Mouse (Mus musculus) midbrain, embryonic 12.5 days (tissue): ENCODE data around the gene Nqo2. TPM values are rescaled to one million over a fixed set of nuclear protein-coding genes. Genes with fewer than 3 reads are reported as not detected.
"Not testable (repeated sequence)": the region's sequence is repeated elsewhere in the genome, so short reads cannot be mapped to it uniquely, and the experiment has no call there.

Source experiments
- ATAC-seq: fragments of 200-750 bp; cut with Nextera tagmentation; 2 replicates; pipeline ENCODE4 v1.8.0; 2017; ENCODE audit warnings: low read depth, moderate TSS enrichment, moderate library complexity; ENCODE audit not compliant: low FRiP score
- H3K27ac ChIP-seq: fragments of 300-500 bp; sonication (generic); replicated peaks from 2 replicates; pipeline ENCODE4 v1.5.1; 2016; ENCODE audit warnings: mild to moderate bottlenecking
- H3K27me3 ChIP-seq: fragments of 300-500 bp; sonication (generic); 2 replicates; pipeline ENCODE4 v1.6.1; 2016; ENCODE audit warnings: mild to moderate bottlenecking
- H3K36me3 ChIP-seq: fragments of 300-500 bp; sonication (generic); 2 replicates; pipeline ENCODE4 v1.6.1; 2016
- H3K4me1 ChIP-seq: fragments of 300-500 bp; sonication (generic); 2 replicates; pipeline ENCODE4 v1.6.1; 2016
- H3K4me2 ChIP-seq: fragments of 300-500 bp; sonication (generic); replicated peaks from 2 replicates; pipeline ENCODE4 v1.6.1; 2016; ENCODE audit warnings: mild to moderate bottlenecking, moderate library complexity
- H3K4me3 ChIP-seq: fragments of 300-500 bp; sonication (generic); 2 replicates; pipeline ENCODE4 v1.5.1; 2016; ENCODE audit warnings: mild to moderate bottlenecking
- H3K9ac ChIP-seq: fragments of 300-500 bp; sonication (generic); replicated peaks from 2 replicates; pipeline ENCODE4 v1.6.1; 2016; ENCODE audit warnings: mild to moderate bottlenecking, moderate library complexity
- H3K9me3 ChIP-seq: fragments of 300-500 bp; sonication (generic); 2 replicates; pipeline ENCODE4 v1.6.1; 2016; ENCODE audit warnings: mild to moderate bottlenecking
- WGBS: fragments of 180-500 bp; shearing (Covaris S2); methylation state at CpG from one replicate; pipeline ENCODE4 v1.1.7; 2016; 5-methylcytosine and 5-hydroxymethylcytosine counted together
- polyA plus RNA-seq: library from polyadenylated mRNA; unstranded; fragments of >200 nt; fragmentation: Nextera tagmentation; extraction: Ambion mirVana; gene quantifications from 2 replicates; pipeline ENCODE4 v1.2.1, GENCODE M21; 2016

The Nqo2 gene
- polyA plus RNA-seq = 11.9 and 12.0 TPM in 2 replicates

DNA sequence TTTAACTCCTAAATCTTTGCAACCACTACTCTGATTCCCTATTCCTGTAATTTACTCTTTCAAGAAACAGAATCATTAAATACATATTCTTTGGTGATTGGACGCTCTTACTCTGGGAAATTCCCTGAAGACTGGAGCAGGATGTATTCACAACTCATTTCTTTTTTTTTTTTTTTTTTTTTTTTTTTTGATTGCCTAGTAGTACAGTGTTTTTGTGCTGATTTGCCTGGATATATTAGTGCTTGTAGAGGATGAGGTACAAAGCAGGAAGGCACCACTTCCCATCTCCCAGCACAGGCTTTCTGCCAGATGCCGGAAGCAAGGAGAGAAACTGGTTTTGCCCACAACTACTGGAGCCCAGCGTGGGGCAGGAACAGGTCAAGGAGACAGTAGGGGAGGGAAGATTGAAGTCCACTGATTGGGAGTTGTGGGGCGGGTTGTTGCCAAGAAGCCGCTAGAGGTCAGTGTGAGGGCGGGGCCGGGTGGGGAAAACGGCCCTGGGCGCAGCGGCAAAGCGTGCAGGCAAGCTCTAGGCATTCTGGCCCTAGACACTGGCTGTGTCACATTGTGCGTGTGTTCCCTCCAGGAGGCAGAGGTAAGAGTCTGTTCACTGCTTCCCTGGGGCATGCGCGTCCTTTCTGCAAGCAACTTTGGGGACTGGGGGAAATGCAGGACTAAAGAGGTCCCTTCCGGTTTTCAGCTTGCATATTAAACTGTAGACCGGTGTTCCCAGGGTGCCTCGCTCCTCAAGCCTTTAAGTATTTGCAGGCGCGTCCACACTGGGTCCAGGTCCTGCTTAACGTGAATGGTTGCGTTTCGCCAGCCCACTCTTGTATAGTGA lies at the start of gene Nqo2:
Gene Nqo2 (plus strand): TSS at position 482 of the 841 bp plus-strand sequence.
- Histone ChIP-seq H3K4me2 (peak within 1 kb of the TSS; percentile 69), H3K27ac (peak within 1 kb of the TSS; percentile 73), H3K36me3 (no peaks in the 10 kb centered on the region), H3K9me3 (no peaks in the 10 kb centered on the region), H3K27me3 (no peaks in the 10 kb centered on the region), H3K9ac (peak within 1 kb of the TSS; percentile 63), H3K4me1 (0 out of 2 replicates have a peak, but pooled peaks cover 6% of the 10 kb centered on the region), H3K4me3 (peak within 1 kb of the TSS; percentile 58)
- WGBS = 3% methylated on average over 22 of the region's 22 CpGs
- peak; percentile 90 for ATAC-seq

DNA sequence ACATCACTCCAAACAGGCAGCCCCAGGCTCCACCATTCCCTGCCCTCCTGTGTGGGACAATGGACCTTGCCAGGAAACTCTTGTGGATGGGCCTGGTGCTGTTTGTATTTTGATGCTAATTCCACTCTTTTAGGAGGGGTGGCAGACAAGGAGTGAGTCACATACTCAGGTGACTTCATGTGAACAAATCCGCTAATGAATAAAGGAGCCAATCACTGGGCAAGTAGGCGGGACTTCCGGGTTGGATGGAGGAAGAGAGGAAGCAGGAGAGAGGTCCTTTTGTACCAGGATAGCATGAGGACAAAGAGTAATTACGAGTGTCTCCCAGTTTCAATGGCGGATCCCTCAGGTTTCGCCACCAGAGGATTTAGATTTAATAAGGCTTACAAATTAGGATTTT lies 43.4 kb upstream of the Nqo2 start:
- Histone ChIP-seq H3K4me3 (no peak overlapping the region), H3K9ac (no peak overlapping the region), H3K27ac (no peak overlapping the region), H3K27me3 (no peaks in the 10 kb centered on the region), H3K4me1 (no peaks in the 10 kb centered on the region), H3K9me3 (no peaks in the 10 kb centered on the region), H3K36me3 (peaks cover 23% of the 10 kb centered on the region; the same call in 1 of the 2 replicates), H3K4me2 (no peak overlapping the region)
- 88% methylated on average over 6 of the region's 6 CpGs for WGBS
- ATAC-seq = no peak

DNA sequence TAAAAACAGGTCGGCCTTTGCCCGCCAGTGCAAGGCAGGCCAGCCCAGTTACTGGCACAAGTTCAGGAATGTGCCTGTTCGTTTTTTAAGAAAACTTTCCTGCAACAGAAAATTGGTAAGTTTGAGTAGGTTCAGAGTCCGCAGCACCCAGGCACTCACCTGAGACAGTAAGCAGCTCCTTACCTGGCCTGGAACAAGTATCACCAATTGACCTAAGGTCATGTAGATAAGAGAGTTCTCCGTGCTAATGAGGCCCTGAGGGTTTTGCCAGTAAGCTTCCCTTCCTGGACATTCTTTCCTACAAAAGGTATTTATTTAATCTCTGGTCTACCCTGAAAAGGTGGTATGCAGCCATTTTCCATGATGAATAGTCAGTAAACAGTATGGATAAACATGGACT lies 42.8 kb upstream of the Nqo2 start:
- H3K4me1 ChIP-seq = no peaks in the 10 kb centered on the region
- H3K4me3 ChIP-seq = no peak overlapping the region
- 84% methylated on average over 5 of the region's 5 CpGs for WGBS
- no peak for ATAC-seq
- no peaks in the 10 kb centered on the region for H3K9me3 ChIP-seq
- peaks cover 21% of the 10 kb centered on the region; the same call in 1 of the 2 replicates for H3K36me3 ChIP-seq
- no peaks in the 10 kb centered on the region for H3K27me3 ChIP-seq
- no peak overlapping the region for H3K4me2 ChIP-seq
- H3K27ac ChIP-seq = no peak overlapping the region
- no peak overlapping the region for H3K9ac ChIP-seq

DNA sequence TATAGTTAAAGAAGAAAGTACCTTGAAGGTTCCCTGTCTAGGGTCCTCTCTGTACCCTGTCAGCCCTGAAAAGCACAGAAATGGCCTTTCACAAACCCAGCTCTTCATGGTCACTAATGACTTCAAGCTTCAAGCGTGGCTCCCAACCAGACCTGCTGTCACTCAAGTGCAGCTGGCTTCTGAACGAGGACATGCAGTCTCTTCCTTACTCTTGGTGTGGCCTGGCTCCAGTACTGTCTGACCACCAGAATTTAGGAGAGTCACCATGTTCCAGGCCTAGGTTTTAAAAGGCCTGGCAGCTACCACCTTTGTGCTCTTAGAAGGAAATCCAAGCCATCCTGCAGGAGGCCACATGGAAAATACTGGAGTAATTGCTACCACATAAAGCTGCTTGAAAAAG lies 34.2 kb upstream of the Nqo2 start:
- no peak overlapping the region for H3K27ac ChIP-seq
- 0 out of 2 replicates have a peak, but pooled peaks cover 4% of the 10 kb centered on the region for H3K27me3 ChIP-seq
- 0 out of 2 replicates have a peak, but pooled peaks cover under 1% of the 10 kb centered on the region for H3K4me1 ChIP-seq
- no peak overlapping the region for H3K4me3 ChIP-seq
- H3K9me3 ChIP-seq = no peaks in the 10 kb centered on the region
- H3K4me2 ChIP-seq = no peak overlapping the region
- H3K9ac ChIP-seq = no peak overlapping the region
- no peaks in the 10 kb centered on the region for H3K36me3 ChIP-seq
- WGBS = 79% methylated on average over 2 of the region's 2 CpGs
- no peak for ATAC-seq

GRCm38 (mm10) chr13:33930912-33931311 lies 33.6 kb upstream of the Nqo2 start:
- Histone ChIP-seq H3K9me3 (no peaks in the 10 kb centered on the region), H3K9ac (no peak overlapping the region), H3K27me3 (0 out of 2 replicates have a peak, but pooled peaks cover 4% of the 10 kb centered on the region), H3K4me2 (no peak overlapping the region), H3K36me3 (no peaks in the 10 kb centered on the region), H3K27ac (no peak overlapping the region), H3K4me3 (no peak overlapping the region), H3K4me1 (peaks cover 4% of the 10 kb centered on the region; the same call in 1 of the 2 replicates)
- 84% methylated on average over 3 of the region's 3 CpGs for WGBS
- ATAC-seq = no peak

DNA sequence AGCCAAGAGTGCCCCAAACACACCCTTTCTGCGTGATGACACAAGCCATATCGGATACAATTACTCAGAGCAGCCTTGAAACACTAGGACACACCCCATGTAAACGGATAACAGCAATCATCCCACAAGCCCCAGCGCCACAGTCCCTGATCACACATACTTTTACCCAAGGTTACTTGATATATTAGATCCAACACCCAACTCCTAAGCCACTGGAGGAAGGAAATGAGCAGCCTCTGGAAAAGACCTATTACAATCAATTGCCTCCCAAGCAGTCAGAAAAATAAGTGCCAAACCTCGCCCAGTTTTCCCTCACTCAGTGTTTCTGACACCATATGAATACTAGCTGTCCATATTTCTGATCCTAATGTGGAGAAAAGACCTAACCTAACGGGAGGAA lies 29.7 kb upstream of the Nqo2 start:
- Histone ChIP-seq H3K4me2 (no peak overlapping the region), H3K9ac (no peak overlapping the region), H3K4me3 (no peak overlapping the region), H3K9me3 (no peaks in the 10 kb centered on the region), H3K36me3 (no peaks in the 10 kb centered on the region), H3K4me1 (peaks cover 4% of the 10 kb centered on the region; the same call in 1 of the 2 replicates), H3K27me3 (0 out of 2 replicates have a peak, but pooled peaks cover 4% of the 10 kb centered on the region), H3K27ac (no peak overlapping the region)
- no peak for ATAC-seq
- 80% methylated on average over 6 of the region's 6 CpGs for WGBS

GRCm38 (mm10) chr13:33935465-33936181 lies 28.9 kb upstream of the Nqo2 start:
- ATAC-seq = peak; percentile 88
- no peaks in the 10 kb centered on the region for H3K36me3 ChIP-seq

GRCm38 (mm10) chr13:33937151-33937550 lies 27.3 kb upstream of the Nqo2 start:
- H3K4me2 ChIP-seq = no peak overlapping the region
- WGBS = 90% methylated on average over 5 of the region's 5 CpGs
- no peak overlapping the region for H3K9ac ChIP-seq
- H3K4me1 ChIP-seq = peaks cover 4% of the 10 kb centered on the region; the same call in 1 of the 2 replicates
- no peaks in the 10 kb centered on the region for H3K9me3 ChIP-seq
- H3K27ac ChIP-seq = no peak overlapping the region
- 0 out of 2 replicates have a peak, but pooled peaks cover 4% of the 10 kb centered on the region for H3K27me3 ChIP-seq
- H3K36me3 ChIP-seq = no peaks in the 10 kb centered on the region
- H3K4me3 ChIP-seq = no peak overlapping the region
- no peak for ATAC-seq

More at GRCm38 (mm10) chr13:33935465-33936181, 28.9 kb upstream of the Nqo2 start:
- H3K4me2 ChIP-seq = peak overlapping the region; percentile 87
- H3K27ac ChIP-seq = no peak overlapping the region
- peaks cover 4% of the 10 kb centered on the region; the same call in 1 of the 2 replicates for H3K4me1 ChIP-seq
- under 1% methylated on average over 40 of the region's 44 CpGs for WGBS
- H3K9ac ChIP-seq = peak overlapping the region; percentile 59
- H3K9me3 ChIP-seq = no peaks in the 10 kb centered on the region
- H3K27me3 ChIP-seq = 0 out of 2 replicates have a peak, but pooled peaks cover 4% of the 10 kb centered on the region
- H3K4me3 ChIP-seq = peak overlapping the region; percentile 52

GRCm38 (mm10) chr13:33937587-33937986 lies 26.9 kb upstream of the Nqo2 start:
- not testable (repeated sequence) for H3K36me3 ChIP-seq, H3K4me2 ChIP-seq, H3K27me3 ChIP-seq, ATAC-seq, H3K27ac ChIP-seq, H3K9ac ChIP-seq, H3K4me1 ChIP-seq, H3K4me3 ChIP-seq, H3K9me3 ChIP-seq

DNA sequence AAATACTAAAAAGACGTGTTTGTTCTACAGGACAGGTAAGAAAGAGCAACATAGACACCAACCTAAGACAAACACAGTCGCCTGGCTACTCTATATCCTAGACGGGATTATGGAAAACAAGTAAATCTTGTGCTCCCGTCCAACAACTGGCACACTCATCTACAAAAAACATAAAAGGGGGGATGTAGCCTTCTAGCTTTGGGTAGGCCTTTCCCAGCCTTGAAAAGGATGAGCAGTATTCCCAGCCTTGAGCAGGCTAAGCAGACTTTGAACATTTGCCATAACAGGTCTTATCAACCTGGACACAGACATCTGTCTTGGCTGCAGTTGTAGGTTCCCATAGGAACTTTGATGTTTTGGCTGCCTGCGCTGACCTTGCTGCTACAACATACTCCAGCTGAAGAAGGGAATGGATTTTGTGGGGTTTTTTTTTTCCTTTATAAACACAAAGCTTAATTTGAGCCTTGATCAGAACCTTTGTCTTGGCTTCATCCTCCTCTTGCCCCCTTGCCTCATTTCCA lies 23.1 kb upstream of the Nqo2 start:
- ATAC-seq = no peak
- Histone ChIP-seq H3K4me3 (no peak overlapping the region), H3K4me2 (no peak overlapping the region), H3K27me3 (no peaks in the 10 kb centered on the region), H3K36me3 (no peaks in the 10 kb centered on the region), H3K27ac (no peak overlapping the region), H3K9me3 (no peaks in the 10 kb centered on the region), H3K9ac (no peak overlapping the region), H3K4me1 (no peaks in the 10 kb centered on the region)
- 92% methylated on average over 5 of the region's 5 CpGs for WGBS

GRCm38 (mm10) chr13:33942212-33942779 lies 22.2 kb upstream of the Nqo2 start:
- no peaks in the 10 kb centered on the region for H3K27me3 ChIP-seq
- no peak overlapping the region for H3K4me3 ChIP-seq
- H3K36me3 ChIP-seq = no peaks in the 10 kb centered on the region
- WGBS = 55% methylated on average over 4 of the region's 4 CpGs
- H3K4me2 ChIP-seq = no peak overlapping the region
- H3K9me3 ChIP-seq = no peaks in the 10 kb centered on the region
- no peak overlapping the region for H3K27ac ChIP-seq
- no peaks in the 10 kb centered on the region for H3K4me1 ChIP-seq
- no peak overlapping the region for H3K9ac ChIP-seq
- no peak for ATAC-seq
